ENCODE assay signal across 9 mouse cellular contexts in the genomic region with DNA sequence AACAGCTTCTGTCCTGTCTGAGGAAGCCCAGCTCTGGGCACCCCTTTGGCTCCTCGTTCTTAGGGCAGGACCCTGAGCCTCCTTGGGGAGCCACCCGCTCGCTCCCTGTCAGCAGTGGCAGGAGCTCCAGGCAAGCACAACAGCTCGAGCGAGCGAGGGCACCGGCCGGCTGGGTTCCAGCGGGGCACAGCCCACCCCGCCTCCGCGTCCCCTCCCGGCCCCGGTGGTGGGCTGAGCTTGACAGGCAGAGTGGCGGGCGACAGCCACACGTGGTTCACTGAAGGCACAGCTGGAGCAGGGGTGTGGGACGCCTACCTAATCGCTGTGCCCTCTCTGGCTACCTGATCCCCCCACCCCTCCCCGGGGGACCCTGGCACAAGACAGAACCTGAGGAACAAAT. TPM values are rescaled to one million over a fixed set of nuclear protein-coding genes. Genes with fewer than 3 reads are reported as not detected.
DNase-seq lines count a peak whose midpoint lies in the region; ATAC-seq lines count a peak whose summit lies in the region.
"Had no signal": no experiment of that assay in that cellular context is flagged by ENCODE, and none has a peak within 500 bp of the region (broad histone marks: within the 10 kb centered on the region; RNA-seq: fewer than 3 reads in every experiment).

No protein-coding gene starts in this region.

- H3K4me3 ChIP-seq in heart, embryonic 13.5 days, result peak overlapping the region; percentile 54
- peak overlapping the region; percentile 57 for H3K4me3 ChIP-seq in heart, embryonic 15.5 days
- H3K4me3 ChIP-seq in midbrain, embryonic 11.5 days (ENCODE audit: low read depth, low read length), result peak overlapping the region; percentile 49

- ATAC-seq in heart, embryonic 13.5 days (ENCODE audit: extremely low read depth, insufficient number of reproducible peaks, low FRiP score, low TSS enrichment), result no peak; the same call in 1 of the 2 replicates
- ATAC-seq in heart, embryonic 15.5 days (replicated peaks; ENCODE audit: insufficient number of reproducible peaks, insufficient read depth, low FRiP score, low read depth), result peak; percentile 39; the same call in 1 of the 2 replicates
- peak; percentile 76 for ATAC-seq in midbrain, embryonic 11.5 days (ENCODE audit: low FRiP score)

- H3K9me3 ChIP-seq in heart, embryonic 13.5 days, result no peaks in the 10 kb centered on the region
- H3K9me3 ChIP-seq in heart, embryonic 15.5 days (replicated peaks), result no peaks in the 10 kb centered on the region
- H3K9me3 ChIP-seq in midbrain, embryonic 11.5 days (ENCODE audit: control insufficient read depth, low read length), result no peaks in the 10 kb centered on the region

- no peak overlapping the region for H3K27ac ChIP-seq in heart, embryonic 13.5 days (replicated peaks)
- no peak overlapping the region for H3K27ac ChIP-seq in heart, embryonic 15.5 days
- H3K27ac ChIP-seq in midbrain, embryonic 11.5 days (ENCODE audit: low read depth, low read length), result no peak overlapping the region

- 1% methylated on average over 20 of the region's 20 CpGs for WGBS in heart, embryonic 13.5 days
- under 1% methylated on average over 19 of the region's 20 CpGs for WGBS in heart, embryonic 15.5 days
- 1% methylated on average over 20 of the region's 20 CpGs for WGBS in midbrain, embryonic 11.5 days

- H3K27me3 ChIP-seq in heart, embryonic 13.5 days (replicated peaks), result peaks cover 51% of the 10 kb centered on the region
- H3K27me3 ChIP-seq in heart, embryonic 15.5 days, result peaks cover 42% of the 10 kb centered on the region
- H3K27me3 ChIP-seq in midbrain, embryonic 11.5 days (ENCODE audit: control insufficient read depth, insufficient read depth, low read length), result peaks cover 21% of the 10 kb centered on the region

- peak overlapping the region; percentile 82 for H3K4me2 ChIP-seq in heart, embryonic 13.5 days
- peak overlapping the region; percentile 97 for H3K4me2 ChIP-seq in heart, embryonic 15.5 days
- peak overlapping the region; percentile 98 for H3K4me2 ChIP-seq in midbrain, embryonic 11.5 days

- peak overlapping the region; percentile 53 for H3K9ac ChIP-seq in heart, embryonic 13.5 days
- peak overlapping the region; percentile 54 for H3K9ac ChIP-seq in heart, embryonic 15.5 days
- H3K9ac ChIP-seq in midbrain, embryonic 11.5 days (ENCODE audit: low read length), result peak overlapping the region; percentile 51

- intact Hi-C loops in heart, postnatal 14 days (cut with DNase I), result loop anchor here (1.0 kb wide), 1 partner anchor 243 kb away; no protein-coding TSS in a partner anchor

- H3K4me1 ChIP-seq in heart, embryonic 13.5 days, result peaks cover 8% of the 10 kb centered on the region
- peaks cover 5% of the 10 kb centered on the region for H3K4me1 ChIP-seq in heart, embryonic 15.5 days (replicated peaks)
- peaks cover 7% of the 10 kb centered on the region for H3K4me1 ChIP-seq in midbrain, embryonic 11.5 days (ENCODE audit: control insufficient read depth, insufficient read depth, low read length)

- no peak for DNase-seq in heart, postnatal 14 days
- peak; percentile 15 for DNase-seq in ZHBTc4 (ENCODE audit: low read depth, low spot score)
- peak; percentile 93 for DNase-seq in midbrain, embryonic 11.5 days (ENCODE audit: low spot score, missing footprints)
- DNase-seq in testis, postnatal 14 days (ENCODE audit: low spot score), result no peak
- no peak for DNase-seq in T-cell, adult 2 months (ENCODE audit: low spot score)
- DNase-seq in urinary bladder, adult 18-20 months (ENCODE audit: low spot score in 2 of 2), result no peak

- no peaks in the 10 kb centered on the region for H3K36me3 ChIP-seq in heart, embryonic 13.5 days
- H3K36me3 ChIP-seq in heart, embryonic 15.5 days, result no peaks in the 10 kb centered on the region
- H3K36me3 ChIP-seq in midbrain, embryonic 11.5 days (ENCODE audit: control insufficient read depth, insufficient read depth, low read length), result no peaks in the 10 kb centered on the region

RNA-seq across cellular contexts. Expression of gene Drd1, which starts 0.5 kb away (rescaled TPM):
- polyA plus RNA-seq in heart, embryonic 13.5 days (2015; fragmentation: Nextera tagmentation; extraction: Ambion mirVana), result 0.04 and 0.12 TPM in 2 replicates
- 1 to 10 TPM in 1 of 2 experiments, under 1 TPM in 1; 0.41 to 1.0 TPM for total RNA-seq in heart, postnatal 14 days (2021)
- polyA plus RNA-seq in heart, embryonic 15.5 days (2015; fragmentation: Nextera tagmentation; extraction: Ambion mirVana), result 0.05 and 0.08 TPM in 2 replicates
- 0.55 and 0.86 TPM in 2 replicates for polyA plus RNA-seq in midbrain, embryonic 11.5 days (2014; fragmentation: Nextera tagmentation; extraction: Ambion mirVana)
- total RNA-seq: MEL had no signal

RNA-seq across cellular contexts. Expression of gene Sfxn1, which starts 16.7 kb away (rescaled TPM):
- polyA plus RNA-seq in heart, embryonic 13.5 days (2015; fragmentation: Nextera tagmentation; extraction: Ambion mirVana), result 27.8 and 28.7 TPM in 2 replicates
- 1 to 10 TPM; 6.9 to 9.9 TPM for total RNA-seq in heart, postnatal 14 days (2021)
- polyA plus RNA-seq in heart, embryonic 15.5 days (2015; fragmentation: Nextera tagmentation; extraction: Ambion mirVana), result 21.0 and 29.3 TPM in 2 replicates
- polyA plus RNA-seq in midbrain, embryonic 11.5 days (2014; fragmentation: Nextera tagmentation; extraction: Ambion mirVana), result 92.7 and 94.9 TPM in 2 replicates

Comparison
In these comparisons a context has a peak if more than half of its experiments do, and no peak if none do; other contexts are left out.
1. DNase-seq: peak in ZHBTc4 (single experiment) and midbrain, embryonic 11.5 days (single experiment); none in heart, postnatal 14 days (0 of 2), testis, postnatal 14 days (single experiment), T-cell, adult 2 months (single experiment) and urinary bladder, adult 18-20 months (0 of 2).
2. Peak in every context shown above with its lines, with median percentiles within 50 percentile points of each other: H3K4me2 ChIP-seq, H3K4me3 ChIP-seq and H3K9ac ChIP-seq.